Mouse (Mus musculus) forebrain, embryonic 14.5 days (tissue): ENCODE results near the gene Use1. TPM values are rescaled to one million over a fixed set of nuclear protein-coding genes. Genes with fewer than 3 reads are reported as not detected.
"Not testable (repeated sequence)": the region's sequence is repeated elsewhere in the genome, so short reads cannot be mapped to it uniquely, and the experiment has no call there.

Experiments
- ATAC-seq: fragments of 200-750 bp; cut with Nextera tagmentation; 2 replicates; pipeline ENCODE4 v1.8.0; 2017; ENCODE audit warnings: mild to moderate bottlenecking, moderate library complexity
- DNase-seq: peaks from one replicate; pipeline ENCODE4 v3.0.0-alpha.2; 2015; ENCODE audit warnings: low spot score
- H3K27ac ChIP-seq: fragments of 300-500 bp; sonication (generic); 2 replicates; pipeline ENCODE4 v1.5.1; 2014; ENCODE audit warnings: low read depth, mild to moderate bottlenecking, control low read depth, low read length, moderate library complexity
- H3K27me3 ChIP-seq: fragments of 300-500 bp; sonication (generic); replicated peaks from 2 replicates; pipeline ENCODE4 v1.6.1; 2014; ENCODE audit warnings: low read length, control low read depth, mixed read lengths; ENCODE audit not compliant: control insufficient read depth, insufficient read depth
- H3K36me3 ChIP-seq: fragments of 300-500 bp; sonication (generic); 2 replicates; pipeline ENCODE4 v1.6.1; 2014; ENCODE audit warnings: low read length, control low read depth; ENCODE audit not compliant: control insufficient read depth, insufficient read depth
- H3K4me1 ChIP-seq: fragments of 300-500 bp; sonication (generic); 2 replicates; pipeline ENCODE4 v1.6.1; 2014; ENCODE audit warnings: antibody characterized with exemption, low read length, control low read depth; ENCODE audit not compliant: control insufficient read depth, insufficient read depth
- H3K4me2 ChIP-seq: fragments of 300-500 bp; sonication (generic); 2 replicates; pipeline ENCODE4 v1.6.1; 2014; ENCODE audit warnings: mild to moderate bottlenecking, control low read depth, low read length
- H3K4me3 ChIP-seq: fragments of 300-500 bp; sonication (generic); 2 replicates; pipeline ENCODE4 v1.5.1; 2014; ENCODE audit warnings: low read depth, low read length, control low read depth
- H3K9ac ChIP-seq: fragments of 300-500 bp; sonication (generic); 2 replicates; pipeline ENCODE4 v1.6.1; 2014; ENCODE audit warnings: mild to moderate bottlenecking, low read length, control low read depth, moderate library complexity
- H3K9me3 ChIP-seq: fragments of 300-500 bp; sonication (generic); replicated peaks from 2 replicates; pipeline ENCODE4 v1.6.1; 2016; ENCODE audit warnings: low read length, control low read depth, mixed read lengths; ENCODE audit not compliant: control insufficient read depth
- WGBS: fragments of 180-500 bp; shearing (Covaris S2); extraction: QIAGEN DNeasy Blood & Tissue Kit; methylation state at CpG from one replicate; pipeline ENCODE4 v1.1.7; 2014; 5-methylcytosine and 5-hydroxymethylcytosine counted together
- polyA plus RNA-seq: library from polyadenylated mRNA; unstranded; fragments of >200 nt; fragmentation: Nextera tagmentation; extraction: Ambion mirVana; gene quantifications from 2 replicates; pipeline ENCODE4 v1.2.1, GENCODE M21; 2014

Use1 gene
- 116 and 121 TPM in 2 replicates for polyA plus RNA-seq

GRCm38 (mm10) chr8:71366771-71367528, at the start of gene Use1:
Use1 (plus strand) TSS chr8:71366848.
- Histone ChIP-seq H3K36me3 (peaks cover 15% of the 10 kb centered on the region; the same call in 1 of the 2 replicates), H3K4me1 (peaks cover 10% of the 10 kb centered on the region), H3K4me3 (peak within 1 kb of the TSS; percentile 59), H3K27me3 (no peaks in the 10 kb centered on the region), H3K9ac (peak within 1 kb of the TSS; percentile 66), H3K4me2 (peak within 1 kb of the TSS; percentile 82), H3K9me3 (no peaks in the 10 kb centered on the region), H3K27ac (peak within 1 kb of the TSS; percentile 85)
- DNase-seq = peak; percentile 96
- under 1% methylated on average over 56 of the region's 56 CpGs for WGBS
- peak; percentile 78 for ATAC-seq

GRCm38 (mm10) chr8:71318610-71319009, 48.0 kb upstream of the Use1 start:
- not testable (repeated sequence) for H3K9ac ChIP-seq, H3K4me1 ChIP-seq, H3K4me3 ChIP-seq, H3K27ac ChIP-seq, H3K9me3 ChIP-seq, H3K4me2 ChIP-seq, ATAC-seq, DNase-seq, H3K27me3 ChIP-seq
- WGBS = 88% methylated on average over 5 of the region's 5 CpGs
- H3K36me3 ChIP-seq = peaks cover 30% of the 10 kb centered on the region

GRCm38 (mm10) chr8:71319760-71320159, 46.9 kb upstream of the Use1 start:
- not testable (repeated sequence) for ATAC-seq, H3K27ac ChIP-seq, DNase-seq, H3K9me3 ChIP-seq, H3K4me3 ChIP-seq, H3K4me1 ChIP-seq, H3K27me3 ChIP-seq, H3K9ac ChIP-seq, H3K4me2 ChIP-seq
- H3K36me3 ChIP-seq = peaks cover 42% of the 10 kb centered on the region
- 93% methylated on average over 2 of the region's 2 CpGs for whole genome bisulfite sequencing

- H3K4me3 ChIP-seq = no peak overlapping the region
- 91% methylated on average over 3 of the region's 3 CpGs for WGBS
- no peaks in the 10 kb centered on the region for H3K27me3 ChIP-seq
- ATAC-seq (no peak), DNase-seq (no peak)
- H3K27ac ChIP-seq = no peak overlapping the region
- H3K4me1 ChIP-seq = no peaks in the 10 kb centered on the region
- no peak overlapping the region for H3K9ac ChIP-seq
- H3K36me3 ChIP-seq = peaks cover 53% of the 10 kb centered on the region
- no peaks in the 10 kb centered on the region for H3K9me3 ChIP-seq
- H3K4me2 ChIP-seq = no peak overlapping the region
Observed at GRCm38 (mm10) chr8:71322939-71323338, 43.7 kb upstream of the Use1 start.

- Histone ChIP-seq H3K9me3 (no peaks in the 10 kb centered on the region), H3K4me2 (no peak overlapping the region), H3K27ac (no peak overlapping the region), H3K36me3 (peaks cover 70% of the 10 kb centered on the region), H3K4me3 (no peak overlapping the region), H3K4me1 (no peaks in the 10 kb centered on the region), H3K9ac (no peak overlapping the region), H3K27me3 (no peaks in the 10 kb centered on the region)
- no peak for ATAC-seq
- 96% methylated on average over 1 of the region's 1 CpGs for WGBS
- no peak for DNase-seq
Observed at GRCm38 (mm10) chr8:71324848-71325247, 41.8 kb upstream of the Use1 start.

GRCm38 (mm10) chr8:71337834-71338233, 28.8 kb upstream of the Use1 start:
- H3K4me1 ChIP-seq, ATAC-seq, H3K4me3 ChIP-seq, H3K9me3 ChIP-seq, H3K27ac ChIP-seq, H3K27me3 ChIP-seq, H3K4me2 ChIP-seq, H3K9ac ChIP-seq, DNase-seq: not testable (repeated sequence)
- 93% methylated on average over 6 of the region's 6 CpGs for WGBS
- peaks cover 49% of the 10 kb centered on the region for H3K36me3 ChIP-seq

GRCm38 (mm10) chr8:71340625-71341024, 26.0 kb upstream of the Use1 start:
- no peak overlapping the region for H3K4me3 ChIP-seq
- H3K9me3 ChIP-seq = no peaks in the 10 kb centered on the region
- H3K27me3 ChIP-seq = no peaks in the 10 kb centered on the region
- WGBS = 72% methylated on average over 5 of the region's 5 CpGs
- no peaks in the 10 kb centered on the region for H3K4me1 ChIP-seq
- no peak overlapping the region for H3K9ac ChIP-seq
- ATAC-seq = no peak
- H3K36me3 ChIP-seq = peaks cover 67% of the 10 kb centered on the region
- no peak overlapping the region for H3K4me2 ChIP-seq
- no peak overlapping the region for H3K27ac ChIP-seq
- peak; percentile 17 for DNase-seq

GRCm38 (mm10) chr8:71346581-71346980, 20.1 kb upstream of the Use1 start:
- no peaks in the 10 kb centered on the region for H3K4me1 ChIP-seq
- H3K9me3 ChIP-seq = no peaks in the 10 kb centered on the region
- WGBS = 84% methylated on average over 1 of the region's 1 CpGs
- no peak overlapping the region for H3K9ac ChIP-seq
- H3K4me3 ChIP-seq = no peak overlapping the region
- H3K36me3 ChIP-seq = peaks cover 92% of the 10 kb centered on the region
- no peak overlapping the region for H3K27ac ChIP-seq
- H3K27me3 ChIP-seq = no peaks in the 10 kb centered on the region
- no peak overlapping the region for H3K4me2 ChIP-seq
- ATAC-seq (no peak), DNase-seq (no peak)

- no peak overlapping the region for H3K9ac ChIP-seq
Observed at GRCm38 (mm10) chr8:71351117-71351516, 15.5 kb upstream of the Use1 start.

More at GRCm38 (mm10) chr8:71351117-71351516, 15.5 kb upstream of the Use1 start:
- Histone ChIP-seq H3K9me3 (no peaks in the 10 kb centered on the region), H3K36me3 (peaks cover 98% of the 10 kb centered on the region), H3K4me3 (no peak overlapping the region), H3K4me1 (no peaks in the 10 kb centered on the region), H3K27ac (no peak overlapping the region), H3K27me3 (no peaks in the 10 kb centered on the region), H3K4me2 (no peak overlapping the region)
- DNase-seq (no peak), ATAC-seq (no peak)
- 76% methylated on average over 3 of the region's 3 CpGs for WGBS
